Mouse (Mus musculus): Measurements from ENCODE around the gene Crispld2.

GRCm38 (mm10) chr8:120075347-120075746 lies 83.1 kb downstream of the Crispld2 start:
- TF ChIP-seq CTCF (IDR thresholded peaks at IDR 0.05; ENCODE audit: borderline replicate concordance, control insufficient read depth, extremely low read depth, insufficient read depth, low read length, poor library complexity) (no peak), POLR2A (IDR thresholded peaks at IDR 0.05; ENCODE audit: control insufficient read depth, extremely low read depth, insufficient read depth, low read length, poor library complexity) (no peak)
